Mouse (Mus musculus): ENCODE data around the gene Eif3g. TPM values are rescaled to one million over a fixed set of nuclear protein-coding genes. Genes with fewer than 3 reads are reported as not detected.
A peak's percentile ranks its signal among the peaks of the same experiment; 100 is the strongest.

The Eif3g gene
- polyA plus RNA-seq, 1 experiment from 2014 or later, result 342 TPM

DNA sequence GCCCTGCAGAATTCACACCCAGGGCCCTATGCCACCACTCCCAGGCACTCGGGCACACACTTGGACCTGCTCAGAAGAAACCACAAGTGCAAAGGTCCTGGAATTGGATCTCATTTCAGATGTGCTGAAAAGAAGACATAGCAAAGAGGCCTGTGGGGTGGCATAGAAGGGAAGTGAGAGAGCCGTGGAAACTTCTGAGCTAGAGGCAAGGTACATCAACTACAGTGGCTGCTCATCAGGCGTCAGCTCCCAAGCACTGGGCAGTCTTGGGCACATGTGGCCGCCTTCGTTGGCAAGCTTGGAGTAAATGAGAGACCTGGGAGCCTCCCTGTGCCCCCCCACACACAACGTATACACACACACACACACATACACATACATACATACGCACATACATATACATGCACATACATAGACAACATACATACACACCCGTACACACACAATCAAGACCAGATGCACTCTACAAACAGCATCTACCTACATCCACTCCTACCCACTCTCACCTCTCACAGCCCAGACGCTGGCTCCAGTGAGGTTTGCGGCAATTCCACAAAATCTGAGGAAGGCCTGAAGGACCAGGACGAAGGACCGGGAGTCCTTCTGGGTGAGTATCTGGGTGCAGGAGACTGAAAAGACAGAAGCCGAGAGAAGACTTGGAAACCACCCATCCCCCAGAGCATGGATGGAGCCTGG lies 19.2 kb downstream of the Eif3g start, which contains the start of gene Angptl6:
Angptl6 (minus strand) TSS at position 631 of the 696 bp plus-strand sequence.
- DNase-seq (ENCODE audit: low spot score), result no peak
- 98% methylated on average over 13 of the region's 13 CpGs for WGBS
- H3K36me3 ChIP-seq (ENCODE audit: control insufficient read depth, insufficient read depth, low read length), result no peaks in the 10 kb centered on the region
- H3K27me3 ChIP-seq (ENCODE audit: control insufficient read depth, insufficient read depth, low read length), result no peaks in the 10 kb centered on the region
- H3K9me3 ChIP-seq (ENCODE audit: control insufficient read depth, low read length), result no peaks in the 10 kb centered on the region
- peak within 1 kb of the TSS; percentile 38 for H3K4me3 ChIP-seq (ENCODE audit: low read depth, low read length)
- H3K27ac ChIP-seq (ENCODE audit: low read depth, low read length), result peak within 1 kb of the TSS; percentile 84
- ATAC-seq (ENCODE audit: low FRiP score), result no peak
- H3K4me1 ChIP-seq (replicated peaks; ENCODE audit: control insufficient read depth, insufficient read depth, low read length), result no peaks in the 10 kb centered on the region; the same call in 1 of the 2 replicates
- peak within 1 kb of the TSS; percentile 50 for H3K4me2 ChIP-seq (replicated peaks; ENCODE audit: low read depth, low read length)
- peak within 1 kb of the TSS; percentile 72 for H3K9ac ChIP-seq (ENCODE audit: low read depth, low read length)

DNA sequence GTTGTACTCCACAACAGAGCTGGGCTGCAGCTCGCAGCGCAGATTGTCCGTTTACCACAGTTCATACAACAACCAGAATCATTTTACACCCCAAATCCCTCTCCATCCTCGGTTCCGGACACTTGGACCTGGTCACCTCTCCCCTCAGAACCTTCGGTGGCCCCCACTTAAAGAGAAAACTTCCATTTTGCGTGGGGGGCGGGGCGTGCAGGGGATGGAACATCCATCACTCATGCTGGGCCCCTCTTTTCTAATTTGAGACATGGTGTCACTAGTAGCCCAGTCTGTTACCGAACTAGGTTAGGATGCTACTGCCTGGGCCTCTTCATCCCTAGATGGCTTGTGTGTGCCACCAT lies 19.7 kb downstream of the Eif3g start:
- peak overlapping the region; percentile 72 for H3K9ac ChIP-seq (ENCODE audit: low read depth, low read length)
- no peaks in the 10 kb centered on the region for H3K27me3 ChIP-seq (ENCODE audit: control insufficient read depth, insufficient read depth, low read length)
- ATAC-seq (ENCODE audit: low FRiP score), result peak; percentile 18
- H3K36me3 ChIP-seq (ENCODE audit: control insufficient read depth, insufficient read depth, low read length), result no peaks in the 10 kb centered on the region
- H3K4me1 ChIP-seq (replicated peaks; ENCODE audit: control insufficient read depth, insufficient read depth, low read length), result no peaks in the 10 kb centered on the region; the same call in 1 of the 2 replicates
- 23% methylated on average over 10 of the region's 10 CpGs for WGBS
- H3K4me2 ChIP-seq (replicated peaks; ENCODE audit: low read depth, low read length), result peak overlapping the region; percentile 50
- H3K4me3 ChIP-seq (ENCODE audit: low read depth, low read length), result peak overlapping the region; percentile 38
- peak overlapping the region; percentile 84 for H3K27ac ChIP-seq (ENCODE audit: low read depth, low read length)
- H3K9me3 ChIP-seq (ENCODE audit: control insufficient read depth, low read length), result no peaks in the 10 kb centered on the region
- no peak for DNase-seq (ENCODE audit: low spot score)

DNA sequence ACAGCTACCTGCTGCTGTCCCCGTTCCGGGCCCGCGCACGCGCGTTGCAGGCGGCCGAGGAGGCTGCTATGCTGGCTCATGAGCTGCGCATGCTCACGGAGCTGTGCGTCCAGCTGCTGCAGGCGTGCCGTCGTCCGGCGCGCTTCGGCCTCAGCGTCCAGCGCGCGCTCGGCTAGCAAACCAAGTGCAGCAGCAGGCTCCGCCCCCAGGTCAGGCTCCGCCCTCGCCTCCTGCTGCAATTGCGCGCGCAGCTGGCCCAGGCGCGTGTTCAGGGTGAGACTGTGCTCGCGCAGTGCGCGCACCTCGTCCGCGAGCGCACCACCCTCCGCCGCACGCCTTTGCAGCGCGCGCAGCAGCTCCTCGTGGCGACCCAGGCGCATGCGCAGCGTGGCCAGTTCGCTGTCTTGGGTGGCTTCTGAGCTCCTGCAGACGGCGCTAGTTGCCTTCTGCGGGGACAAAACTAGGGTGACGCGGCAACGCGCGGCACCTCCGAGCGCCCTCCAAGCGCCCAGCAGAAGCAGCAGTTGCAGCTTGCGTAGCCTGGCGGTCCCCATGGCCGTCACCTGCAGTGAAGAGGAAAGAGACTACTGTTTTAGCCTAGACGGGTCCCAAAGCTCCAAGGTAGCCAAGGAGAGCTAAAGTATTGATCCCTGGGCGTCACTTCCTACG lies 20.2 kb downstream of the Eif3g start:
- Histone ChIP-seq H3K9me3 (ENCODE audit: control insufficient read depth, low read length) (no peaks in the 10 kb centered on the region), H3K27ac (ENCODE audit: low read depth, low read length) (peak overlapping the region; percentile 84), H3K36me3 (ENCODE audit: control insufficient read depth, insufficient read depth, low read length) (no peaks in the 10 kb centered on the region), H3K4me3 (ENCODE audit: low read depth, low read length) (peak overlapping the region; percentile 38), H3K27me3 (ENCODE audit: control insufficient read depth, insufficient read depth, low read length) (no peaks in the 10 kb centered on the region), H3K4me1 (replicated peaks; ENCODE audit: control insufficient read depth, insufficient read depth, low read length) (no peaks in the 10 kb centered on the region; the same call in 1 of the 2 replicates), H3K4me2 (replicated peaks; ENCODE audit: low read depth, low read length) (peak overlapping the region; percentile 50), H3K9ac (ENCODE audit: low read depth, low read length) (peak overlapping the region; percentile 72)
- DNase-seq (ENCODE audit: low spot score) (peak; percentile 100), ATAC-seq (ENCODE audit: low FRiP score) (peak; percentile 95)
- under 1% methylated on average over 69 of the region's 69 CpGs for WGBS

DNA sequence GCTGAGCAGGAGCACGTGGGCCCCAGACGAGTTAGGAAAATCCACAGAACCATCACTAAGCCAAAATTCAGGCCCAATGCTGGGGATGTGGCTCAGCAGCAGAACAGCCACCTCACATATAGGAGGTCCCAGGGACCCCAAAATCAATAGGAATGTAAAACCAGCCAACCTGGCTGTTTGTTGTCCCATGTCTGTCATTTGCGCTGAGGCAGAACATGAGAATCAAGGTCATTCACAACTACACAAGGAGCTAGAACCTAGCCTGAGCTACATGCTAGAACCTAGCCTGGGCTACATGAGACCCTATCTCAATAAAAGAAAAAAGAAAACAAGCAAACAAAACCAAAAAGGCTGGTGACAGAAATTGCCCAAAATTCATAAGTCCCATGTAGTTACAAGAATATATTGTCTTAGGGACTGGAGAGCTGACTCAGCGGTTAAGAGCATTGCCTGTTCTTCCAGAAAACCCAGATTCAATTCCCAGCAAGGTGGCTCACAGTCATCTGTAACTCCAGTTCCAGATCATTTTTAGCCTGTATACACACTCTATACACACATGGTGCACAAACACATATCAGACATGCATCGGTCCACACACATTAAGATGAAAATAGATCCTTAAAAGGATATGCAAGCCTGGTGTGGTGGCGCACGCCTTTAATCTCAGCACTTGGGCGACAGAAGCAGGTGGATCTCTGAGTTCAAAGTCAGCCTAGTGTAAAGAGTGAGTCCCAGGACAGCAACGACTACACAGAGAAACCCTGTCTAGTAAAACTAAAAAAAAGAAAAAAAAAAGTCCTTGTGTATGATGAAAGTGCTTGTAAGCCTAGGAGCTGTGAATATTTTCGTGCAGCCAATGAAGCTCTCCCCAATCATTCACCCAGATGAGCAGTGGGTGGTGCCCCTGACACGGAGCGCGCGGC lies 21.0 kb downstream of the Eif3g start:
- H3K4me3 ChIP-seq (ENCODE audit: low read depth, low read length), result peak overlapping the region; percentile 38
- H3K9me3 ChIP-seq (ENCODE audit: control insufficient read depth, low read length), result no peaks in the 10 kb centered on the region
- 40% methylated on average over 14 of the region's 14 CpGs for WGBS
- H3K4me1 ChIP-seq (replicated peaks; ENCODE audit: control insufficient read depth, insufficient read depth, low read length), result no peaks in the 10 kb centered on the region; the same call in 1 of the 2 replicates
- DNase-seq (ENCODE audit: low spot score), result no peak
- peak overlapping the region; percentile 40 for H3K4me2 ChIP-seq (replicated peaks; ENCODE audit: low read depth, low read length)
- H3K36me3 ChIP-seq (ENCODE audit: control insufficient read depth, insufficient read depth, low read length), result no peaks in the 10 kb centered on the region
- H3K27ac ChIP-seq (ENCODE audit: low read depth, low read length), result no peak overlapping the region
- ATAC-seq (ENCODE audit: low FRiP score), result no peak; the same call in 1 of the 2 replicates
- H3K9ac ChIP-seq (ENCODE audit: low read depth, low read length), result no peak overlapping the region; the same call in 1 of the 2 replicates
- H3K27me3 ChIP-seq (ENCODE audit: control insufficient read depth, insufficient read depth, low read length), result no peaks in the 10 kb centered on the region

DNA sequence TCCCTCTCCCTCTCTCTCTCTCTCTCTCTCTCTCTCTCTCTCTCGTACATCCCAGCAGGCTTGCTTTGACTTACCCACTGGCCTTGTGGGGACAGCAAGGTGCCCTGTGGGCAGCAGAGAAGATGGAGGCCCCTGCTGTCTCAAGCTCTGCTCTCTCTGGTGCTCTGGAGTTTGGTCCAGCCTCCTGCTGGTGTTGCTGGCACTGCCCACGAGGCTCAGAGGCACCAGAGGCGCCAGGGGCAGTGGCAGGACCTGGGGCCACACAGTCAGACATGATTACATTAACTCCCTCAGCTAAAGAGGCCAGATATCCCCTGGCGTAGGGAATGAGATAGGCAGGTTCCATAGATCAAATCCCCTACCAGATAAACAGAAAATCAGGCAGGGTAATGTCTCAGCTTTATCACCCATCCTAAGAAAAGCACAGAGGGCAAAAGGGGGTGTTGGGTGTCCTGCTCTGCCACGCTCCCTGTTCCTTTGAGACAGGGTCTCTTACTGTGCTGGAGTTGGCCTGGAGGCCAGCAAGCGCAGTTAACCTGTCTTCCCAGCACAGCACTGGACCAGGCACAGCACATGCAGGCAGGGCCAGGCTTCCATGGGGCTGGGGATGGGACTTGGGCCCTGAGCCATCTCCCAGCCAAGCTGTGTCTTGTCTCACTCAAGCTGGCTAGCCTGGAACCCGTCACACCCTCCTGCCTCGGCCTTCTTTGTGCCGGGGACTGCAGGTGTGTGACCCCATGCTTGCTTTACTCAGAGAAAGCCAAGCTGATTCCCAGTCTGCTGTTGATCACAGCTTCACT lies 21.9 kb downstream of the Eif3g start:
- Histone ChIP-seq H3K36me3 (ENCODE audit: control insufficient read depth, insufficient read depth, low read length) (no peaks in the 10 kb centered on the region), H3K9ac (ENCODE audit: low read depth, low read length) (no peak overlapping the region), H3K4me1 (replicated peaks; ENCODE audit: control insufficient read depth, insufficient read depth, low read length) (no peaks in the 10 kb centered on the region; the same call in 1 of the 2 replicates), H3K27ac (ENCODE audit: low read depth, low read length) (no peak overlapping the region), H3K9me3 (ENCODE audit: control insufficient read depth, low read length) (no peaks in the 10 kb centered on the region), H3K27me3 (ENCODE audit: control insufficient read depth, insufficient read depth, low read length) (no peaks in the 10 kb centered on the region), H3K4me2 (replicated peaks; ENCODE audit: low read depth, low read length) (no peak overlapping the region), H3K4me3 (ENCODE audit: low read depth, low read length) (no peak overlapping the region)
- DNase-seq (ENCODE audit: low spot score) (no peak), ATAC-seq (ENCODE audit: low FRiP score) (no peak)
- 79% methylated on average over 8 of the region's 9 CpGs for WGBS

DNA sequence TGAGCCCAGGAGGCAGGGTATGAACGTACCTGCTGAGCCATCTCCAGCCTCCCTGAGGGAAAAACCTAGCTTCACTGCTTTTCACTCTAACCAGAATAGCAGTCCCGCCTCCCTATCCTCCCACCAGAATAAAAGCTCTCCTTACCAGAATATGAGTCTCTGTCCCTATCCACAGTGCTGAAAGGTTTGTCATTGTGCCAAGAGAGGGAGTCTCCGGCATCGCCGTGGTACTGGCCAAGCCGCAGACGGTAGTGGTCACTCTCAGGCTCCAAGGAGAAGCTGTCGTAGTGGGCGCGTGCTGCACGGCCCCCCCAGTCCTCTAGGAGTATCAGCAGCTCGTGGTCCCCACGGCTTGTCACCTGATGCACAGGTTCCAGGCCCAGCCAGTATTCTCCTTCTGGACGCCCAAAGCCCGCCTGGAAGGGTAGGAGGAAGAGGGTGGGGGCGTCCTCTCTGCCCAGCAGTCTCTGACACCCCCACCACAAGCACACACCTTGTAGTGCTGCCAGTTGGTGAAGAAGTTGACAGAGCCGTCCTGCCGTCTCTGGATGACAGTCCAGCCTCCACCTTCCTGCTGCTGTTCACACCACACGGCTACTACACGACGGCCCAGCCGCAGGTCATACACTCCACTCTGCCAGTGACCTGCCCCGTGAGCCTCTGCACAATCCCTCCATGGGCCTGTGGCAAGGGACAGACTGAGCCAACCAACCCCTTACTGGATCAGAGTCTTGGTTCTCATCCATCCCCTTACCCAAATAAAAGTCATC lies 23.2 kb downstream of the Eif3g start:
- 66% methylated on average over 23 of the region's 23 CpGs for WGBS
- Histone ChIP-seq H3K4me3 (ENCODE audit: low read depth, low read length) (no peak overlapping the region), H3K9me3 (ENCODE audit: control insufficient read depth, low read length) (no peaks in the 10 kb centered on the region), H3K27me3 (ENCODE audit: control insufficient read depth, insufficient read depth, low read length) (peaks cover 5% of the 10 kb centered on the region), H3K36me3 (ENCODE audit: control insufficient read depth, insufficient read depth, low read length) (no peaks in the 10 kb centered on the region), H3K9ac (ENCODE audit: low read depth, low read length) (no peak overlapping the region), H3K4me2 (replicated peaks; ENCODE audit: low read depth, low read length) (no peak overlapping the region), H3K4me1 (replicated peaks; ENCODE audit: control insufficient read depth, insufficient read depth, low read length) (no peaks in the 10 kb centered on the region; the same call in 1 of the 2 replicates), H3K27ac (ENCODE audit: low read depth, low read length) (no peak overlapping the region)
- no peak for DNase-seq (ENCODE audit: low spot score)
- ATAC-seq (ENCODE audit: low FRiP score), result no peak

DNA sequence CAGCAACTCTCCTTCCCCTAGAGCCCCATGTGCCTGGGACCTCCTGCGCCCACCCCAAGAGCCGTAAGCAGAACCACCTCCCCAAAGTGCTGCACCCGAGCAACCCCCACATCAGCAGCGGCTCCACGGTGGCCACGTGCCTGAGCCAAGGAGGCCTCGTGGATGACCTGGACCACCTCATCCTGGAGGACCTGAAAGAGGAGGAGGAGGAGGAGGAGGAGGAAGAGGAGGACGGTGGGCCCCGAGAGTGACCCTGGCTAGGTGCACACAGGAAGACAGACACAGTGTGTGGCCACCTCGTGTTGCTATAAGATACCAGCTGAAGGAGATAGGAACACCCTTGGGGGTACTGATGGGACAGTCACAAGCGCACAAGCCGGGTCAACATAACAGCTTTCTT lies 24.9 kb downstream of the Eif3g start:
- WGBS, result 89% methylated on average over 12 of the region's 12 CpGs

More for the DNA sequence above, 24.9 kb downstream of the Eif3g start:
- DNase-seq (ENCODE audit: low spot score), result no peak
- Histone ChIP-seq H3K4me1 (replicated peaks; ENCODE audit: control insufficient read depth, insufficient read depth, low read length) (no peaks in the 10 kb centered on the region), H3K9me3 (ENCODE audit: control insufficient read depth, low read length) (no peaks in the 10 kb centered on the region), H3K4me3 (ENCODE audit: low read depth, low read length) (no peak overlapping the region), H3K27me3 (ENCODE audit: control insufficient read depth, insufficient read depth, low read length) (peaks cover 22% of the 10 kb centered on the region), H3K4me2 (replicated peaks; ENCODE audit: low read depth, low read length) (no peak overlapping the region), H3K27ac (ENCODE audit: low read depth, low read length) (no peak overlapping the region), H3K9ac (ENCODE audit: low read depth, low read length) (no peak overlapping the region), H3K36me3 (ENCODE audit: control insufficient read depth, insufficient read depth, low read length) (no peaks in the 10 kb centered on the region)
- ATAC-seq (ENCODE audit: low FRiP score), result no peak

Data from hindbrain, embryonic 11.5 days (tissue).